In genomic region chr16:96906630-96907029, GRCm38 (mm10) we compare ENCODE assay signal across 20 mouse cellular contexts.
DNase-seq lines count a peak whose midpoint lies in the region; ATAC-seq and TF ChIP-seq lines count a peak whose summit lies in the region.
"Had no signal": no experiment of that assay in that cellular context is flagged by ENCODE, and none has a peak within 500 bp of the region (broad histone marks: within the 10 kb centered on the region; RNA-seq: fewer than 3 reads in every experiment).

No protein-coding gene starts in this region.

- no peaks in the 10 kb centered on the region for H3K4me1 ChIP-seq in lung, postnatal 0 days (ENCODE audit: insufficient read depth, low read depth, low read length)
- peaks cover 14% of the 10 kb centered on the region for H3K4me1 ChIP-seq in forebrain, embryonic 10.5 days
- H3K4me1 ChIP-seq: embryonic facial prominence, embryonic 12.5 days; heart, embryonic 15.5 days had no signal

- H3K4me2 ChIP-seq in lung, postnatal 0 days (replicated peaks; ENCODE audit: low read depth, low read length) = no peak overlapping the region
- H3K4me2 ChIP-seq: embryonic facial prominence, embryonic 12.5 days; heart, embryonic 15.5 days; lung, embryonic 14.5 days had no signal

- no peaks in the 10 kb centered on the region for H3K36me3 ChIP-seq in lung, postnatal 0 days (ENCODE audit: insufficient read depth, low read length)
- H3K36me3 ChIP-seq in forebrain, embryonic 10.5 days (replicated peaks) = no peaks in the 10 kb centered on the region
- H3K36me3 ChIP-seq: embryonic facial prominence, embryonic 12.5 days; heart, embryonic 15.5 days had no signal

- ATAC-seq in megakaryocyte, adult 5-6 weeks (ENCODE audit: poor library complexity, severe bottlenecking) = peak; percentile 69
- ATAC-seq in lung, postnatal 0 days = no peak
- no peak for ATAC-seq in CD4-positive, CD25-positive, alpha-beta regulatory T cell, adult 4 months

- TF ChIP-seq CTCF in lung, postnatal 0 days (IDR thresholded peaks at IDR 0.05) = no peak

- WGBS in lung, postnatal 0 days = 61% methylated on average over 2 of the region's 2 CpGs
- 86% methylated on average over 2 of the region's 2 CpGs for WGBS in forebrain, embryonic 10.5 days

- no peak overlapping the region for H3K27ac ChIP-seq in lung, postnatal 0 days (ENCODE audit: low read length)
- H3K27ac ChIP-seq in forebrain, embryonic 10.5 days = no peak overlapping the region
- H3K27ac ChIP-seq: embryonic facial prominence, embryonic 12.5 days; heart, embryonic 15.5 days; layer of hippocampus, adult 2 months; macrophage had no signal

- H3K4me3 ChIP-seq in lung, postnatal 0 days (ENCODE audit: low read depth, low read length) = no peak overlapping the region
- H3K4me3 ChIP-seq in forebrain, embryonic 10.5 days = no peak overlapping the region
- H3K4me3 ChIP-seq: embryonic facial prominence, embryonic 12.5 days; heart, embryonic 15.5 days; layer of hippocampus, adult 2 months had no signal

- TF ChIP-seq EP300 in lung, postnatal 0 days (IDR thresholded peaks at IDR 0.05) = no peak

- intact Hi-C loops in heart, postnatal 10 days (cut with DNase I) = no loop called here

- H3K9ac ChIP-seq in lung, postnatal 0 days (replicated peaks; ENCODE audit: low read depth) = no peak overlapping the region
- H3K9ac ChIP-seq: embryonic facial prominence, embryonic 12.5 days; heart, embryonic 15.5 days; lung, embryonic 14.5 days had no signal

- H3K9me3 ChIP-seq in lung, postnatal 0 days (ENCODE audit: low read length) = no peaks in the 10 kb centered on the region
- H3K9me3 ChIP-seq in forebrain, embryonic 10.5 days = no peaks in the 10 kb centered on the region
- H3K9me3 ChIP-seq: embryonic facial prominence, embryonic 12.5 days; heart, embryonic 15.5 days had no signal

- DNase-seq in heart, adult 11 months = peak; percentile 10
- no peak for DNase-seq in heart, postnatal 10 days
- peak; percentile 58 for DNase-seq in c-Kit-negative CD71-positive TER-119-positive erythroid progenitor cells, embryonic 14.5 days (ENCODE audit: low read depth, low spot score)
- DNase-seq in liver = peak; percentile 67
- DNase-seq in lung, postnatal 0 days (ENCODE audit: low spot score) = no peak
- DNase-seq in forebrain, embryonic 10.5 days (ENCODE audit: extremely low spot score, low spot score) = no peak
- DNase-seq: adrenal gland, adult 2 months; cerebellum, adult 18-20 months; gastrocnemius, postnatal 25 days; kidney, postnatal 10 days; lung, embryonic 14.5 days; midbrain, embryonic 14.5 days; right cerebral cortex, adult 18-20 months; thymus, postnatal 25 days had no signal

- H3K27me3 ChIP-seq in lung, postnatal 0 days (replicated peaks; ENCODE audit: insufficient read depth, low read length) = no peaks in the 10 kb centered on the region
- H3K27me3 ChIP-seq in forebrain, embryonic 10.5 days (ENCODE audit: poor library complexity, severe bottlenecking) = no peaks in the 10 kb centered on the region
- H3K27me3 ChIP-seq: embryonic facial prominence, embryonic 12.5 days; heart, embryonic 15.5 days had no signal

Comparison
In these comparisons a context has a peak if more than half of its experiments do, and no peak if none do; other contexts are left out.
1. DNase-seq: peak in heart, adult 11 months (single experiment), c-Kit-negative CD71-positive TER-119-positive erythroid progenitor cells, embryonic 14.5 days (single experiment) and liver (single experiment); none in heart, postnatal 10 days (0 of 2), lung, postnatal 0 days (single experiment) and forebrain, embryonic 10.5 days (single experiment).